Mouse (Mus musculus): ENCODE results near the gene Bank1. TPM values are rescaled to one million over a fixed set of nuclear protein-coding genes. Genes with fewer than 3 reads are reported as not detected.

The Bank1 gene
- polyA plus RNA-seq, 1 experiment from 2014 or later, result 1.0 TPM

- H3K27me3 ChIP-seq (replicated peaks; ENCODE audit: control insufficient read depth, insufficient read depth, low read length), result no peaks in the 10 kb centered on the region
- H3K36me3 ChIP-seq (ENCODE audit: control insufficient read depth, insufficient read depth), result no peaks in the 10 kb centered on the region
- no peak overlapping the region for H3K27ac ChIP-seq (ENCODE audit: low read depth, low read length)
- no peaks in the 10 kb centered on the region for H3K4me1 ChIP-seq (replicated peaks; ENCODE audit: control insufficient read depth, insufficient read depth, low read length)
- ATAC-seq, result no peak
- no peak for TF ChIP-seq CTCF (IDR thresholded peaks at IDR 0.05; ENCODE audit: low read depth)
- H3K4me2 ChIP-seq (replicated peaks; ENCODE audit: low read depth), result no peak overlapping the region
- no peak overlapping the region for H3K4me3 ChIP-seq (ENCODE audit: low read depth, low read length)
- H3K9me3 ChIP-seq (ENCODE audit: control insufficient read depth), result no peaks in the 10 kb centered on the region
- no peak overlapping the region for H3K9ac ChIP-seq (ENCODE audit: low read depth, low read length)
These were observed 154.2 kb downstream of the Bank1 start for GRCm38 (mm10) chr3:136171631-136172030.

GRCm38 (mm10) chr3:136168071-136168470 lies 157.8 kb downstream of the Bank1 start:
- Histone ChIP-seq H3K27me3 (replicated peaks; ENCODE audit: control insufficient read depth, insufficient read depth, low read length) (no peaks in the 10 kb centered on the region), H3K36me3 (ENCODE audit: control insufficient read depth, insufficient read depth) (no peaks in the 10 kb centered on the region), H3K9me3 (ENCODE audit: control insufficient read depth) (no peaks in the 10 kb centered on the region), H3K4me1 (replicated peaks; ENCODE audit: control insufficient read depth, insufficient read depth, low read length) (no peaks in the 10 kb centered on the region), H3K4me2 (replicated peaks; ENCODE audit: low read depth) (no peak overlapping the region), H3K9ac (ENCODE audit: low read depth, low read length) (no peak overlapping the region), H3K27ac (ENCODE audit: low read depth, low read length) (no peak overlapping the region), H3K4me3 (ENCODE audit: low read depth, low read length) (no peak overlapping the region)
- no peak for TF ChIP-seq CTCF (IDR thresholded peaks at IDR 0.05; ENCODE audit: low read depth)
- 75% methylated on average over 4 of the region's 4 CpGs for WGBS
- no peak for ATAC-seq

GRCm38 (mm10) chr3:136166671-136167070 lies 159.2 kb downstream of the Bank1 start:
- Histone ChIP-seq H3K36me3 (ENCODE audit: control insufficient read depth, insufficient read depth) (no peaks in the 10 kb centered on the region), H3K27me3 (replicated peaks; ENCODE audit: control insufficient read depth, insufficient read depth, low read length) (no peaks in the 10 kb centered on the region), H3K9me3 (ENCODE audit: control insufficient read depth) (no peaks in the 10 kb centered on the region), H3K9ac (ENCODE audit: low read depth, low read length) (no peak overlapping the region), H3K4me1 (replicated peaks; ENCODE audit: control insufficient read depth, insufficient read depth, low read length) (no peaks in the 10 kb centered on the region), H3K4me3 (ENCODE audit: low read depth, low read length) (no peak overlapping the region), H3K4me2 (replicated peaks; ENCODE audit: low read depth) (no peak overlapping the region), H3K27ac (ENCODE audit: low read depth, low read length) (no peak overlapping the region)
- no peak for TF ChIP-seq CTCF (IDR thresholded peaks at IDR 0.05; ENCODE audit: low read depth)
- ATAC-seq, result no peak
- WGBS, result 79% methylated on average over 4 of the region's 4 CpGs

GRCm38 (mm10) chr3:136166033-136166361 lies 159.9 kb downstream of the Bank1 start:
- no peak overlapping the region for H3K9ac ChIP-seq (ENCODE audit: low read depth, low read length)
- H3K9me3 ChIP-seq (ENCODE audit: control insufficient read depth), result no peaks in the 10 kb centered on the region
- no peak overlapping the region for H3K27ac ChIP-seq (ENCODE audit: low read depth, low read length)
- H3K4me1 ChIP-seq (replicated peaks; ENCODE audit: control insufficient read depth, insufficient read depth, low read length), result no peaks in the 10 kb centered on the region
- TF ChIP-seq CTCF (IDR thresholded peaks at IDR 0.05; ENCODE audit: low read depth), result no peak
- WGBS, result 66% methylated on average over 2 of the region's 2 CpGs
- no peak overlapping the region for H3K4me2 ChIP-seq (replicated peaks; ENCODE audit: low read depth)
- no peak overlapping the region for H3K4me3 ChIP-seq (ENCODE audit: low read depth, low read length)
- no peak for ATAC-seq
- H3K27me3 ChIP-seq (replicated peaks; ENCODE audit: control insufficient read depth, insufficient read depth, low read length), result no peaks in the 10 kb centered on the region
- H3K36me3 ChIP-seq (ENCODE audit: control insufficient read depth, insufficient read depth), result no peaks in the 10 kb centered on the region

- TF ChIP-seq CTCF (IDR thresholded peaks at IDR 0.05; ENCODE audit: low read depth), result no peak
- H3K9ac ChIP-seq (ENCODE audit: low read depth, low read length), result no peak overlapping the region
- no peak overlapping the region for H3K4me2 ChIP-seq (replicated peaks; ENCODE audit: low read depth)
These were observed 160.5 kb downstream of the Bank1 start for GRCm38 (mm10) chr3:136165167-136166032.

GRCm38 (mm10) chr3:136158059-136158458 lies 167.8 kb downstream of the Bank1 start:
- no peaks in the 10 kb centered on the region for H3K4me1 ChIP-seq (replicated peaks; ENCODE audit: control insufficient read depth, insufficient read depth, low read length)
- no peak overlapping the region for H3K9ac ChIP-seq (ENCODE audit: low read depth, low read length)
- H3K27ac ChIP-seq (ENCODE audit: low read depth, low read length), result no peak overlapping the region
- no peak overlapping the region for H3K4me3 ChIP-seq (ENCODE audit: low read depth, low read length)
- no peak for TF ChIP-seq CTCF (IDR thresholded peaks at IDR 0.05; ENCODE audit: low read depth)
- WGBS, result 74% methylated on average over 2 of the region's 2 CpGs
- H3K9me3 ChIP-seq (ENCODE audit: control insufficient read depth), result no peaks in the 10 kb centered on the region
- H3K36me3 ChIP-seq (ENCODE audit: control insufficient read depth, insufficient read depth), result no peaks in the 10 kb centered on the region
- H3K27me3 ChIP-seq (replicated peaks; ENCODE audit: control insufficient read depth, insufficient read depth, low read length), result no peaks in the 10 kb centered on the region
- H3K4me2 ChIP-seq (replicated peaks; ENCODE audit: low read depth), result no peak overlapping the region
- no peak for ATAC-seq

More at GRCm38 (mm10) chr3:136165167-136166032, 160.5 kb downstream of the Bank1 start:
- Histone ChIP-seq H3K4me1 (replicated peaks; ENCODE audit: control insufficient read depth, insufficient read depth, low read length) (no peaks in the 10 kb centered on the region), H3K4me3 (ENCODE audit: low read depth, low read length) (no peak overlapping the region), H3K27me3 (replicated peaks; ENCODE audit: control insufficient read depth, insufficient read depth, low read length) (no peaks in the 10 kb centered on the region), H3K36me3 (ENCODE audit: control insufficient read depth, insufficient read depth) (no peaks in the 10 kb centered on the region), H3K27ac (ENCODE audit: low read depth, low read length) (no peak overlapping the region), H3K9me3 (ENCODE audit: control insufficient read depth) (no peaks in the 10 kb centered on the region)
- WGBS, result 76% methylated on average over 7 of the region's 7 CpGs
- ATAC-seq, result no peak

Data from intestine, postnatal 0 days (tissue).